Mouse (Mus musculus): ENCODE results near the gene Rnh1.

Gene Rnh1

DNA sequence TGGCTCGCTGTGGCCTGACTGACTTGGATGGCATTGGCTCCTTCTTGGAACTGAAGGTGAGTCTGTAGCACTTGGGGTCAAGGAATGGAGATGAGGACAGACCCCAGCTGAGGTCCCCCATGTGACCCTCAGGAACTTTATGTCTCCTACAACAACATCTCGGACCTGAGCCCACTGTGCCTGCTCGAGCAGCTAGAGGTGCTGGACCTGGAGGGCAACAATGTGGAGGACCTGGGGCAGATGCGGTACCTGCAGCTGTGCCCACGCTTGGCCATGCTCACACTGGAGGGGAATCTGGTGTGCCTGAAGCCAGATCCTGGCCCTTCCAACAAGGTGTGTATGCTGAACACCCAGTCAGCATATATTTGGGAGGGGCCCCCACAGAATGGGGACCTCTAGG, 32.8 kb upstream of the Rnh1 start:
- DNase-seq (ENCODE audit: low read depth, low spot score) = no peak

DNA sequence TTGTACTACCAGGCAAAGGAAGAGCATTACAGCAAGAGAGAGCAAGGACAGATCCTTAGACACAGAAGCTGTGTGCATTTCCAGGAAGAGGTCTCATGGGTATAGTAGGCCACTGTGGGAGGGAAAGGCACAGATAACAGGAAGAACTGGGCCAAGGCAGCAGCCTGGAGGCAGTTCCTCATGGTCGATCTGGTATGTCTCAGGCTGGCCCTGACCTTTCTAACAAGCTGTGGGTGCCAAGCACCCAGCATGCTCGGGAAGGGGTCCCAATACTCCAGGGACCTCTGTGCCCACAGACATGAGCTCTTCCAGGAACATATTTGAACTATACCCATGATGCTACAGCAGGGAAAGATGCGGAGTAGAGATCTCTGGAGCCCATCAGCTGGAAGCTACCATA, 31.9 kb upstream of the Rnh1 start:
- no peak for DNase-seq (ENCODE audit: low read depth, low spot score)

DNA sequence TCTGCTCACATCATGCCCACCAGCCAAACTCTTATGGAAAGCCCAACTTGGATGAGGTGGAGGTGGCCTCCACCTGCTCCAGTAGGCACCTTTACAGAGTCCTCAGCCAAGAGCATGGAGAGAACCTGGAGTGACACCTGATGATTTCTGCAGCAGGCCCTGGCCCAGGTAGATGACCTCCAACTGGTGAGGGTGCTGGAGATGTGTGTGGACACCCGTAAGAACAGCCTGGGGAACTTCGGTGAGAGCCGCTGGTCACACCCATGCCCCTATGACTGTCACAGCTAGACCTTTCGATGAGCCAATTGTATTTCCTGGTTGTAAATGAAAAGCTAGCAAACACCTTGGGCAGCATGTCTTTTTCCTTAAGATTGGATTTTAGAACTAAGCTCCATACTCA, 25.5 kb upstream of the Rnh1 start:
- DNase-seq (ENCODE audit: low read depth, low spot score) = no peak

DNA sequence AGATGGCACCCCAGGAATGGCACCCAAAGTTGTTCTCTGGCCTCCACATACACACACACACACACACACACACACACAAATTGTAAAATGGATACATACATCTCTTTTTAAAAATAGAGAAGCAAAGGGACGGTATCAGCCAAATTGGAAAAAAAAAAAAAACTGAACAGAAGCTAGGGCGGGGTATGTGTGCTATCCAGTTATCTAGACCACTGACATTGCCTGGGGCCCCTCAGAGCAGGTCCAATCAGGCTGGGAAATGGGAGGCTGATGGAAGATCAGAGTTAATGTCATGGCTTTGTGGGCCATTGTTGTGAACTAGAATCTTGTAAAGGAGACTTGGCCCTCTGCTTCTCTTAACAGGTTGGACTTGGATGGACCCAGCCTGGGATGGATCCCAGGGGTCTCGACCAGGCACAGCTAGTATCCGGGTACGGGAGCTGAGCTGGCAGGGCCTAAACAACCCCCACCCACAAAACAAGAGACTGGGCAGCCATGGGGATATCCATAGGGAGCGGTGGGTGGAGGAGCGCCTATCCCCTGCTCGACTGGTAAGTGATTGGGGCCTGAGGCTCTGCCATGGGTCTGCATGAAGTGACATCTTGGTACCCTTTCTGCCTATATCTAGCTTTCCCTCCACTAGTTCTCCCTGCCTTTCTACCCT, 24.1 kb upstream of the Rnh1 start:
- no peak for DNase-seq (ENCODE audit: low read depth, low spot score)

DNA sequence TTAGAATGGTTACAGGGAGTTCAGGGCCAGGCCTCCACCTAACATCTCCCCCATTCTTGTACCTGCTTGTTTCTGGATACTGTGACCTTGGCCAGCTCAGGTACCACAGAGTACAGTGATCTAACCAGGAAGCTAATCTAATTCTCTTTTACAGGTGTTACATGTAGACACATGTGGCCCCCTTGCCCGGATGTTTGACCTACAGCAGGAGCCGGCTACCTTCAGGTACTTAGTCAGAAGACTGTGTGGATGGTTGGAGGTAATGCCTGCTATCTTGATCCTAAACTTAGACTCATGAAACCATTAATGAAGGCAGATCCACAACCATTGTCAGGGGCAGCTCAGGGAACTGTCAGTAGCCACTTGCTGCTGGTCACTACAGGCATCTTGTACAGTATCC, 23.1 kb upstream of the Rnh1 start:
- no peak for DNase-seq (ENCODE audit: low read depth, low spot score)

DNA sequence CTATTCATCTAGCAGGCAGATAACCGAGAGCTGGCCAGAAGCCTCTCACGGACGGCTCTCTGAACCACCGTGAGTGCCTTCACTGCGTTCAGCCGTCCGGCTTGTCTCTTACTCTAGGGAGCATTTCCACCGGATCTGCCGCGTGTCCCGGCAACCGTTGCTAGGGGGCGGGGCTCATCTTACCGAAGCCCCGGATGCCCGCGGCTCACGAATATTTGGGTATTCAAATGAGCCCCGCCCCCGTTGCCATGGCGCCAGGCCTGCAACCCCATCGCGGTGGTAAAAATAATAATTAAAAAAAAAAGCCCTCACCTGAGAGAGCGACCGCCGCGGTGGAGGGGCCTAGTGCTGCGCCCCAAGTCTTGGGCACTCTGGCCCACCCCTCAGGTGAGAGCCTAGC, 22.2 kb upstream of the Rnh1 start:
- DNase-seq (ENCODE audit: low read depth, low spot score) = peak; percentile 91

DNA sequence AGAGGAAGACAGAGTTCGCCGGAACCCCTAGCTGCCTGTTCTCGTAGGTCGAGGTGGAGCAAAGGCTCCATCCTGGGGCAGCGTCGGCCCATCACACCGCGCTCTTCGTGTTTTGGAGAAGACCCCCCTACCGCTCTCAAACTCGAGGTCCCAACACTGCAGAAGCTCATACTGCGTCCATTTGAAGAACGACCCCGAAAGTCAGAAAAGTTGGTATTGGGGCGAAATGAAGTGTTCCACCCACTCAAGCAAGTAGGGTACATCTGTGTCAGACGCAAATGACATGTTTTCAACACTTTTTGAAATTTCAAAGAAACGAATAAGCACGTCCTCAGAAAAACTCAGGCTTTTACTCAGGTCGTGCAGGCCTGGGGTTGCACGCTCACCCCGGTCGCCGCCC, 21.8 kb upstream of the Rnh1 start:
- no peak for DNase-seq (ENCODE audit: low read depth, low spot score)

DNA sequence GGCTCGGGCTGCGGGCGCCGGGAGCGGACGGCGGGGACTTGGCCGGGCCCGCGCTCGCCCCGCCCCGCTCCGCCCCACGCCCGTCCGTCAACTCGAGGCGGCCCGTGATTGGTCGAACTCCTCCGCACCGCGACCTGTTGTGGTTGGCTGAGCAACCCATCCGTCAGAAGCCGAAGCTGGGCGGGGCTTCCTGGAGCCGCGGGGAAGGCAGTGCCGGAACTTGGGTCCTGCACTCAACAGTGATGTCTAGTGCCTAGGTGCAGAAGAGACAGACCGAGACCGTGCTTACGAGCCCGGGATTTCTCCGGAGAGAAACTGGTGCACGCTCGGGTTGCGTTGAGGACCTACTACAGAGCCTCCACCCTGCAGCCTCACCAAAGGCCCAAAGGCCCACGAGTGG, 21.3 kb upstream of the Rnh1 start, which contains the start of the genes Hras and Lrrc56:
Gene Hras (minus strand): TSS at position 58 of the 400 bp plus-strand sequence.
Gene Lrrc56 (plus strand): TSS at position 210 of the 400 bp plus-strand sequence.
- DNase-seq (ENCODE audit: low read depth, low spot score) = peak; percentile 96

DNA sequence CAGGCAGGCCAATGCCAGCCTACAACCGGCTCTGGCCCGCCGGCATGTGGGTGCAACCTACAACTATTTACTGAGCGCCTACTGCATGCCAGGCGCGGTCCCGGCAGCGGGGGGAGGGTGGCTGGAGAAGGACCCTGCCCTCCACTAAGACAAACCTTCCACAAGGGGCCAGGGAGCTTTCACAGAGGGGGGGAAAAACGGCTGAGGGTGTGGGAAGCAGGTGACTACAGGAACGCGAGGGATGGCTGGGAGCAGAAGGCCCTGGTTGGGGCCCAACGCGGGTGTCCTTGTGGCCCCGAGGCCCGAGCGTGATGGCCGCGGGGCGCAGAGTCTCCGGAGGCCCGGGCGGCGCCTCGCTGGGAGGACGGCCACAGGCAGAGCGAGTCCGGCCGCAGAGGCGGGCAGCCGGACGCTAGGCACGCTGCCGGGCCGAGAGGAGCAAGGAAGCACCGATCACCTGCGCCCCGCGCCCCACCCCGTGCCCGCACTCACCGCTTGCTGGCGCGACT, 20.7 kb upstream of the Rnh1 start:
- no peak for DNase-seq (ENCODE audit: low read depth, low spot score)

DNA sequence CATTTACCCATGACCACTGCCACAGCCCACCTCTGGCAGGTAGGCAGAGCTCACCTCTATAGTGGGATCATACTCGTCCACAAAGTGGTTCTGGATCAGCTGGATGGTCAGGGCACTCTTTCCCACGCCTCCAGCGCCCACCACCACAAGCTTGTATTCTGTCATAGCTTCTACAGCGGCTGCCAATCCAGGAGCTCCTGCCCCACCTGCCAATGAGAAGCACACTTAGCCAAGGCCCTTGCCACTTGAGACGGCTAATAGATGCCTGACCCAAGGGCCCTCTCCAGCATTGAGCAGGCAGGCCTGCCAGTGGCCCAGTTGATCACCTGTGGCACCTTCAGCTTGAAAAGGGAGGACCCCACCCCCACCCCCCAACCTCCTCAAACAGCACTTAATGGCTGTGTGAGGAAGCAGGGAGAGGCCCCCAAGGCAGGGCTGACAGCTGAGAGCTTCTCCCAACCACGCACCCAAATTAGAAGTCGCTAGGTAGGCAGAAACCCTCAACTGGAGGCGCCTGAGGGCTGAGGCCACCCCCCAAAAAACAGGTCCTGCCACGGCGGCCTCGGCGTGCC, 20.2 kb upstream of the Rnh1 start:
- DNase-seq (ENCODE audit: low read depth, low spot score) = no peak

DNA sequence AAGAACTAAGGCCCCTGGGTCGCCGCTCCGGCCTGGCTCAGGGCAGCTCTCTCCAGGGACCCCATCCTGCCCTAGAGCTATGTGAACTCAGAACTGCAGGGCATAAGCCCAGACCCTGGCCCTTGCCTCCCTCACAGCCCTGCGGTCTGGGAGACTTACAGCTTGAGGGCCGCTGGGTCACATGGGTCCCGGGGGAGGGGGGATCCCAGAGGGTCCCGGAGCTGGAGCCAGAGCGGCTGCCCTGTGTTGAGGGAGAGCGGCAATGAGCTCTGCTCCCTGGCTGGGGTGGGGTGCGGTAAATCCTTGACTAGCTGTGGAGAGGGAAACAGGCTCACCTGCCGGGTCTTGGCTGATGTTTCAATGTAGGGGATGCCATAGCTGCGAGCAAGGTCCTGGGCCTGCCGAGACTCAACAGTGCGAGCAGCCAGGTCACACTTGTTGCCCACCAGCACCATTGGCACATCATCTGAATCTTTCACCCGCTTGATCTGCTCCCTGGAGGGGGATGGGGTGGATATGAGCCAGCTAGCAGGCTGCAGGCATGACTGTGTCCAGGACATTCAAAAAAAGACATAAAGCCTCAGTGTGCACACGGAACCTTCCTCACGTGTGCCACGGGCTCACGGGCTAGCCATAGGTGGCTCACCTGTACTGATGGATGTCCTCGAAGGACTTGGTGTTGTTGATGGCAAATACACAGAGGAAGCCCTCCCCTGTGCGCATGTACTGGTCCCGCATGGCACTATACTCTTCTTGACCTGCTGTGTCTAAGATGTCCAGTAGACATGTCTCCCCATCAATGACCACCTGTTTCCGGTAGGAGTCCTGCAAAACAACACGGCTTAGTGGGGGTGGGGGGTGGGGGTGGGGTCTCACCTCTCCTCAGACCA, 19.4 kb upstream of the Rnh1 start:
- DNase-seq (ENCODE audit: low read depth, low spot score) = no peak

DNA sequence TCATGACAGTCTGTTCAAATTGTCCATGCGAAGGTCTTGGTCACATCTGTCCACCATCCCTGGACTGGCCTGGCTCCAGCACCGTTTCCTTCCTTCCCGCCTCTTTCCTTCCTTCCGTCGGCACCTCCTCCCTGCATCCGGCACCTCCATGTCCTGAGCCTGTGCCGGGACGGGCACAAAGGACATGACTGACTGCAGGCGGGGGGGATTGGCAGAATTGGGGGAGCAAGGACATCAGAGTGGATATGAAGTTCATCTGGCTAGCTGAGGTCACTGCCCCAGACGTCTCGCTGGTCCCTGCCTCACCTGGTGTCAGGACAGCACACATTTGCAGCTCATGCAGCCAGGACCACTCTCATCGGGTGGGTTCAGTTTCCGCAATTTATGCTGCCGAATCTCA, 18.4 kb upstream of the Rnh1 start:
- DNase-seq (ENCODE audit: low read depth, low spot score) = no peak

DNA sequence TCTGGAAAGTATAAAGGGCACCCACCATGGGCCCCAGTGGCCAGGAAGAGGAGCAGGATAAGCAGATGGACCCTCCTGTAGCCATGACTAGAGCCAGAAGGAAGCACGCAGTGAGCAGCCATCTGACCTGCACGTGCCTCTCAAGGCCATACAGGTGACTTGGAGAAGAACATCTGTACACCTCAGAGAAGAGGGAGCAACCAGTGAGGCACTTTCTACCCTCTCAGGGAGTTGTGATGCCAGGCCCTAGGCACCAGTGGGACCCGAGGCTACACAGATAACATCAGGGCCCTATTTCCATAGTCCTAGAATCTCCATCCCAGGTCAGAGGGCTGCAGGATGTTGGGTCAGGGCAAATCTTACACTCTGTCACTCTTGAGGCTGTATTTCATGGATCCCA, 17.6 kb upstream of the Rnh1 start:
- no peak for DNase-seq (ENCODE audit: low read depth, low spot score)

DNA sequence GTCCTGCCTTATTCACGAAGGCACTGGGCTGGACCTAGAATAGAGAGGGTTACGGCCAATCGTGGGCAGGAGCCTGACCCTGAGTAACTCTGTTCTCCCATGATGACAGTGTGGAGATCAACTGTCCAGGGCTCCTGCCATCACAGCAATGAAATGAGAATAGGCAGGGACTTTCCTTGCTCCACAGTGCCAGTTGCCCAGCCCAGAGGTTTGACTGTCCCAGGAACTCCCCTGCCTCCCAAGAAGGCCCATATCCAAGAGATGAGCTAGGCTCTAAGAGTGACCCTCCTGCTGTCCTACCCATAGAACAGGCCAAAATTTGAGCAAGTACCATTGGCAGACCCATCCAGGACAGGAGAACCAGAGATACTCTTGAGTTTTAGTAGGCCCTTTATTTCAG, 16.1 kb upstream of the Rnh1 start:
- DNase-seq (ENCODE audit: low read depth, low spot score) = no peak

DNA sequence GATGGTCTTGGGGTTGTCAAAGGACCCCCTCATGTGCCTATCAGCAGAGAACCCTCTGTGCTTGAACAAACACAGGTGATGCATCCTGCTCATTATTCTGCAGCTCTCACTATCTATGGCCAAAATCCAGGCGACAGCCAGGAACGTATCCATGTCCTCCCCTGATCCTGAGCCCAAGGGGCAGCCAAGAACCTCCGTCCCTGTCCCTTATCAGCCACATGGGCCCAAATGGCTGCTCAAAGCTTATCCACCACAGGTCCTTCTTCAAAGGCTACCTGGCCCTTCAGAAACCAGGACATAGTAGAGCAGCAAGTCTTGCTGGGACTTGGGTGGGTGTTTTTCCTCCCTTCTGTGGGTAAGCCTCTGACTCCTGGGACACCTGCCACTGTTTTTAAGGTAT, 15.5 kb upstream of the Rnh1 start:
- no peak for DNase-seq (ENCODE audit: low read depth, low spot score)

DNA sequence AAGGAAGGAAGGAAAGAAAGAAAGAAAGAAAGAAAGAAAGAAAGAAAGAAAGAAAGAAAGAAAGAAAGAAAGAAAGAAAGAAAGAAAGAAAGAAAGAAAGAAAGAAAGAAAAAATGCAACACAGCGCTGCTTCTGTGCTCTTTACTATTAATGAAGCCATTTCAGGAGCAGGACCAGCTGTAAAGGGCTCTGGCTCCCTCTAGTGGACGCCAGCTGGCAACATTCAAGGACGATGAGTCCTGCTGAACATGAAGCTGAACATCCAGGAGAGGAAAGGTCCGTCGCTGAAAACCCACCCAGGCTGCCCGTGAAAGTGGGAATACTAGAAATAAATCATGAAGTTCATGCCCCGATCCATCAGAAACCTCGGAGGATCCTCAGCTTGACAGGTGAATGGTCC, 3.5 kb upstream of the Rnh1 start:
- DNase-seq (ENCODE audit: low read depth, low spot score) = peak; percentile 90

DNA sequence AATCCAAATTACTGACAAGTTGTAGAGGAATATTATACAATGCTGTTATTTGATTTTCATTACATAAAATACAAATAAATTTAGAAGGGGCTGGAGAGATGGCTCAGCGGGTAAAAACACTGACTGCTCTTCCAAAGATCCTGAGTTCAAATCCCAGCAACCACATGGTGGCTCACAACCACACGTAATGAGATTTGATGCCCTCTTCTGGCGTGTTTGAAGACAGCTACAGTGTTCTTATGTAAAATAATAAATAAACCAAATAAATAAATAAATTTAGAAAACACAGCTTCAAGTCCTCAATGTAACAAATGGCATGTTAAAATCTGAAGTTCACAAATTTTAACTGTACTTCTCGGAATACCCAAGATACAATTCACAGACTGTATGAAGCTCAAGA, 2.4 kb upstream of the Rnh1 start:
- no peak for DNase-seq (ENCODE audit: low read depth, low spot score)

DNA sequence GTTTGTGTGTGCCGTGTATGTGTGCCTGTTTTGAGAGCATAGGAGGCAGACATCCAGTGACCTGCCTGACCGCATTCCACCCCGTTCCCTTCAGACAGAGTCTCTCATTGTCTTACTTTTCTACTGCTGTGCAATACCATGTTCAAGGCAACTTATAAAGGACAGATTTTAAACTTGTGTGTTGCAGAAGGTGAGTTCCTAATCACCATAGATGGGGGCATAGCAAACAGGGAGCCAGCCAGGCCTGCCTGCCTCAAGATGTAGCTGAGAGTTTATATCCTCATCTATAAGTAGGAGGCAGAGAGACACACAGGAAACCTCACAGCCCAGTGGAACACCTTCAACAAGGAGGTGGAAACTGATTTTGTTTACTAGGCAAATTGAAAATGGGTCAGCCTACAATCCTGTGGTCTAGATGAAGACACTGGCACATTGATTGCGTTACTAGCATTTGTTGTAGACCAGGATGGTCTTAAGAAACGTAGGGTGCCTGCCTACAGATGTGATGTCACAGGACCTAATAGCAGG, 730 bp upstream of the Rnh1 start:
- DNase-seq (ENCODE audit: low read depth, low spot score) = no peak

DNA sequence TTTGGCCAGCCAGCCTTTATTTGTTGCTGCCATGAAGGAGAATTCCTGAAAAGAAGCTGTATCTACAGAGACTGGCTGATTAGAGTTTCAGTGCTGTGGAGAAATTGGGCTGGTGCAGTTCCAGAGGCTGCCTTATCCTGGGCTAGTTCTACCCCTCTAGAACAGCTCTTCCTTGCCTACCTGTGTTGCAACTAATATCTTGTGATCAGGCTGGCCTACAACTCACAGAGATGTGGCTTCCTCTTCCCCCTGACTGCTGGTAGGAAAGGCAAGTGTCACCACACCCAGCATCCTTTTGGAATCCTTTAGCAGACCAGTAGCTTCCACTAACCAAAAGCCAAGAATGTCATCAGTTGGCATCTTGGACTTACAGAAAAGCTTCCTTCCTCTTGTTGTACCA, 2.8 kb downstream of the Rnh1 start:
- no peak for DNase-seq (ENCODE audit: low read depth, low spot score)

DNA sequence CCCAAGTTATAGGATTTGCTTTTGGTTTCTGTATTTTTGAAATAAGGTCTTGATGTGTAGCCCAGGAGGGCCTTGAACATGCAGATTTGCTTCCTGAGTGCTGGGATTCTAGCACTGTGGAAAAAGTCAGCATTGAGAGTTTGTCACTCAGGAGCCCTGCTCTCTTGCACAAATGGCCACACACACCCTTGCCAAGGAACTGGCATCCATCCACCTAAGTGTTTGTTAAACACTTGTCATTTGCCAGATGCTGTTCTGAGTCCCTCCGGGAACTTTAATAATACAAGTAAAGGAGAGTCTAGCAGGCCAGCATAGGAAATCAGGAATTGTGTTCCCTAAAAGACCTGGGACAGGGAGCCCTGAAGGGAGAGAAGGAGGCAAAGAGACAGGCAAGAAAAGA, 3.4 kb downstream of the Rnh1 start:
- DNase-seq (ENCODE audit: low read depth, low spot score) = no peak

DNA sequence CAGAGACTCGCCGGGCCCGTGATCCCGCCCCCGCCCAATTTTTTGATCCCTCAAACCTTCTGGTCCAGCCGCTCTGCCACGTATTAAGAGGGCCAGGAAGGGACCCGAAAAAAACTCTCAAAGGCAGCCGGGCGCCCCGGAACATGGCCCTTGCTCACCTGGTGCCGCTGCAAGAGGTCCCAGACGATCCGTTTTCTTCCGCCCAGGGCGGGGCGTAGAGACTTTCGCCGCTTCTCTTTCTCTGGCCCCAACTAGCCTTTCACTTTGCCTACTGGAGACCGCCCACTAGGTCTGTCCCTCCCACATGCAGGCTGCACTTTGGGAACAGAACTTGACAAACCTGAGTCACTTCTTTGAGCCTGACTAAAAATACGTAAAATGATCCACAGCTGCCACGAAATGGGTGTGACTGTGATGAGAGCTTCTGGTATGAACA, 4.1 kb downstream of the Rnh1 start:
- peak; percentile 29 for DNase-seq (ENCODE audit: low read depth, low spot score)

DNA sequence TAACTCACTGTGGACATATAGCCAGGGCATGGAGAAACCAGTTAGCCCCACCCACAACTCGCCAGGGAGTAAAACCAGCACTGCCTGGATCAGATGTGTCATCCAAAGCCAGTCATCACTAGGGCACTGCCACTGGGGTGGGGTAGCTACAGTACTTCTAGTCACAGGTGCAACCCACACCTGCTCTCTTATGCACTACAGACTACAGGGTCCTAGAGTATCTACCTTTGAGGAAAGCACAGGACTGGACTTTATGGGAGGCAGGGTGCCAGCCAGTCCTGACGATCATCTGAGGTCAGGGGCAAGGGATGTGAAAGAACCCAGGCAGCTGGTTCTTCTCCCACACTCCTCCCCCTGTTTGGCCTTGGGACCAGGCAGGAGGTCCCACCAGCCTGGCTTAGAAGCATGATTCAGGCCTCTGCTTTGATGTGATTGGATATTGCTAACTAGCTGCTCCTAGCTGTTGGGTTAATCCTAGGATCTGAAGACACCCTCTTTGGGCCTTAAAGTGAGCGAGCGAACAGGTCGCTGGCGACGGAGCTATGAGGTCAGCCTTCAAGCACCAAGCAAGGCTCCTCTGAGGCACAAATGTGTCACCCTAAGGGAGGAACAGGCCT, 4.6 kb downstream of the Rnh1 start:
- no peak for DNase-seq (ENCODE audit: low read depth, low spot score)
